9 mouse cellular contexts compared by ENCODE assay signal in genomic region chr19:57066313-57066712, GRCm38 (mm10). TPM values are rescaled to one million over a fixed set of nuclear protein-coding genes. Genes with fewer than 3 reads are reported as not detected.
A peak's percentile ranks its signal among the peaks of the same experiment; 100 is the strongest.
DNase-seq lines count a peak whose midpoint lies in the region; ATAC-seq and TF ChIP-seq lines count a peak whose summit lies in the region.
"Had no signal": no experiment of that assay in that cellular context is flagged by ENCODE, and none has a peak within 500 bp of the region (broad histone marks: within the 10 kb centered on the region; RNA-seq: fewer than 3 reads in every experiment).

No protein-coding gene starts in this region.

- CTCF ChIA-PET in Patski (lab: Charles Lee) = interaction anchor here (0.8 to 2.8 kb wide), 11 partner anchors 9 to 263 kb away, joined by 3 to 10 read pairs (median 4); no protein-coding TSS in a partner anchor

- no peaks in the 10 kb centered on the region for H3K9me3 ChIP-seq in hindbrain, embryonic 10.5 days
- no peaks in the 10 kb centered on the region for H3K9me3 ChIP-seq in hindbrain, embryonic 12.5 days (replicated peaks)
- H3K9me3 ChIP-seq: midbrain, embryonic 12.5 days had no signal

- no peak overlapping the region for H3K9ac ChIP-seq in hindbrain, embryonic 12.5 days
- H3K9ac ChIP-seq: midbrain, embryonic 12.5 days had no signal

- no peak overlapping the region for H3K4me2 ChIP-seq in hindbrain, embryonic 12.5 days (replicated peaks)
- H3K4me2 ChIP-seq: midbrain, embryonic 12.5 days had no signal

- peak; percentile 86 for TF ChIP-seq CTCF in Patski (IDR thresholded peaks at IDR 0.05)

- 31% methylated on average over 3 of the region's 3 CpGs for WGBS in hindbrain, embryonic 10.5 days
- WGBS in hindbrain, embryonic 12.5 days = 29% methylated on average over 3 of the region's 3 CpGs

- peaks cover 6% of the 10 kb centered on the region; the same call in 1 of the 2 replicates for H3K36me3 ChIP-seq in hindbrain, embryonic 10.5 days
- H3K36me3 ChIP-seq in hindbrain, embryonic 12.5 days = no peaks in the 10 kb centered on the region; the same call in 1 of the 2 replicates

- no peak overlapping the region for H3K4me3 ChIP-seq in hindbrain, embryonic 10.5 days
- no peak overlapping the region for H3K4me3 ChIP-seq in hindbrain, embryonic 12.5 days
- H3K4me3 ChIP-seq: midbrain, embryonic 12.5 days had no signal

- POLR2A ChIA-PET in Patski (lab: Charles Lee) = no interaction called here

- no peaks in the 10 kb centered on the region for H3K4me1 ChIP-seq in hindbrain, embryonic 10.5 days (replicated peaks)
- peaks cover 4% of the 10 kb centered on the region; the same call in 1 of the 2 replicates for H3K4me1 ChIP-seq in hindbrain, embryonic 12.5 days
- H3K4me1 ChIP-seq: midbrain, embryonic 12.5 days had no signal

- no peaks in the 10 kb centered on the region for H3K27me3 ChIP-seq in hindbrain, embryonic 10.5 days (ENCODE audit: insufficient read depth, poor library complexity, severe bottlenecking)
- H3K27me3 ChIP-seq in hindbrain, embryonic 12.5 days = no peaks in the 10 kb centered on the region
- no peaks in the 10 kb centered on the region for H3K27me3 ChIP-seq in Patski
- H3K27me3 ChIP-seq: midbrain, embryonic 12.5 days had no signal

- in situ Hi-C loops in Patski (cut with MboI; ENCODE audit: low pct_unique_long_range_greater_than_20kb) = loop anchor here (10.0 to 25.0 kb wide), 2 partner anchors 188 to 571 kb away; no protein-coding TSS in a partner anchor

- H3K27ac ChIP-seq in hindbrain, embryonic 10.5 days = no peak overlapping the region
- H3K27ac ChIP-seq in hindbrain, embryonic 12.5 days = no peak overlapping the region
- H3K27ac ChIP-seq: midbrain, embryonic 12.5 days had no signal

- peak; percentile 59 for DNase-seq in hindbrain, embryonic 10.5 days (ENCODE audit: low spot score)
- no peak for DNase-seq in Patski (ENCODE audit: low read depth, low spot score)
- peak; percentile 82 to 84 for DNase-seq in cerebellum, postnatal 14 days
- DNase-seq in heart, adult 9 months (ENCODE audit: low spot score in 2 of 2) = peak; percentile 55 to 72
- DNase-seq in layer of hippocampus, adult 9-11 months = peak; percentile 34
- DNase-seq in spleen, postnatal 14 days (ENCODE audit: low spot score in 2 of 2) = peak; percentile 25 to 57

- no peak for ATAC-seq in hindbrain, embryonic 12.5 days (ENCODE audit: low FRiP score)
- no peak for ATAC-seq in Patski
- ATAC-seq in megakaryocyte, adult 5-6 weeks (ENCODE audit: poor library complexity, severe bottlenecking) = peak; percentile 74

RNA-seq across cellular contexts. Expression of gene Afap1l2, which starts 58.3 kb away (rescaled TPM):
- 3.8 and 5.9 TPM in 2 replicates for polyA plus RNA-seq in hindbrain, embryonic 10.5 days (2016; fragmentation: Nextera tagmentation; extraction: Ambion mirVana)
- 8.1 and 9.1 TPM in 2 replicates for polyA plus RNA-seq in hindbrain, embryonic 12.5 days (2016; fragmentation: Nextera tagmentation; extraction: Ambion mirVana)
- polyA plus RNA-seq in Patski (2021) = 132 TPM
- total RNA-seq in megakaryocyte, adult 5-6 weeks (2015) = not detected in 2 replicates
- total RNA-seq in megakaryocyte, adult 5-6 weeks (2017) = not detected in 2 replicates

Comparison
In these comparisons a context has a peak if more than half of its experiments do, and no peak if none do; other contexts are left out.
1. RNA of gene Afap1l2, which starts 58.3 kb away (polyA plus RNA-seq): 132 TPM in Patski (single experiment); 8.1 to 9.1 TPM in hindbrain, embryonic 12.5 days and 3.8 to 5.9 TPM in hindbrain, embryonic 10.5 days; every median in the first group is over 10 times any median in the second.